Mouse (Mus musculus) limb, embryonic 10.5 days (tissue): ENCODE measurements around the gene Gm15737. TPM values are rescaled to one million over a fixed set of nuclear protein-coding genes. Genes with fewer than 3 reads are reported as not detected.

ENCODE experiments used
- DNase-seq: peaks from one replicate; pipeline ENCODE4 v3.0.0-alpha.2; 2017; ENCODE audit warnings: low spot score
- H3K27ac ChIP-seq: fragments of 300-500 bp; sonication (generic); 2 replicates; pipeline ENCODE4 v1.5.1; 2016; ENCODE audit warnings: mild to moderate bottlenecking
- H3K27me3 ChIP-seq: fragments of 300-500 bp; sonication (generic); 2 replicates; pipeline ENCODE4 v1.6.1; 2016; ENCODE audit warnings: low read depth, mild to moderate bottlenecking; ENCODE audit not compliant: poor library complexity, severe bottlenecking
- H3K36me3 ChIP-seq: fragments of 300-500 bp; sonication (generic); 2 replicates; pipeline ENCODE4 v1.6.1; 2016; ENCODE audit warnings: mild to moderate bottlenecking, moderate library complexity
- H3K4me1 ChIP-seq: fragments of 300-500 bp; sonication (generic); 2 replicates; pipeline ENCODE4 v1.6.1; 2016
- H3K4me3 ChIP-seq: fragments of 300-500 bp; sonication (generic); 2 replicates; pipeline ENCODE4 v1.5.1; 2016; ENCODE audit warnings: mild to moderate bottlenecking, moderate library complexity
- H3K9me3 ChIP-seq: fragments of 300-500 bp; sonication (generic); replicated peaks from 2 replicates; pipeline ENCODE4 v1.6.1; 2016; ENCODE audit warnings: mild to moderate bottlenecking
- WGBS: fragments of 180-500 bp; shearing (Covaris S2); methylation state at CpG from one replicate; pipeline ENCODE4 v1.1.7; 2016; 5-methylcytosine and 5-hydroxymethylcytosine counted together
- polyA plus RNA-seq: library from polyadenylated mRNA; unstranded; fragments of >200 nt; fragmentation: Nextera tagmentation; extraction: Ambion mirVana; gene quantifications from 2 replicates; pipeline ENCODE4 v1.2.1, GENCODE M21; 2016

Gene Gm15737
- polyA plus RNA-seq, 1 experiment from 2014 or later, result not detected

GRCm38 (mm10) chr6:92928261-92928660, 59.1 kb downstream of the Gm15737 start:
- no peak for DNase-seq

More at GRCm38 (mm10) chr6:92928261-92928660, 59.1 kb downstream of the Gm15737 start:
- WGBS, result 89% methylated on average over 5 of the region's 5 CpGs
- no peaks in the 10 kb centered on the region for H3K27me3 ChIP-seq
- H3K9me3 ChIP-seq, result no peaks in the 10 kb centered on the region
- H3K4me3 ChIP-seq, result no peak overlapping the region
- no peak overlapping the region for H3K27ac ChIP-seq
- H3K36me3 ChIP-seq, result peaks cover 2% of the 10 kb centered on the region; the same call in 1 of the 2 replicates
- H3K4me1 ChIP-seq, result no peaks in the 10 kb centered on the region

Other genes starting within 250 kb of the Gm15737 start
- gene Prickle2, start 163.2 kb upstream of the Gm15737 start, polyA plus RNA-seq, result 3.0 and 4.5 TPM in 2 replicates
- gene A730049H05Rik, start 52.9 kb upstream of the Gm15737 start, polyA plus RNA-seq, result 0.30 and 0.39 TPM in 2 replicates
- 2.5 and 3.0 TPM in 2 replicates for gene Adamts9, start 74.1 kb downstream of the Gm15737 start, polyA plus RNA-seq